Mouse (Mus musculus) neural tube, embryonic 11.5 days (tissue): ENCODE measurements around the gene Pllp. TPM values are rescaled to one million over a fixed set of nuclear protein-coding genes. Genes with fewer than 3 reads are reported as not detected.

Experiments used
- ATAC-seq: fragments of 200-750 bp; cut with Nextera tagmentation; 2 replicates; pipeline ENCODE4 v1.8.0; 2017; ENCODE audit warnings: moderate number of reproducible peaks, mild to moderate bottlenecking, moderate TSS enrichment, moderate library complexity; ENCODE audit not compliant: insufficient read depth, low FRiP score, low TSS enrichment
- DNase-seq: peaks from one replicate; pipeline ENCODE4 v3.0.0-alpha.2; 2015; ENCODE audit warnings: low spot score
- H3K27ac ChIP-seq: fragments of 300-500 bp; sonication (generic); 2 replicates; pipeline ENCODE4 v1.5.1; 2014; ENCODE audit warnings: low read depth, mild to moderate bottlenecking, low read length
- H3K27me3 ChIP-seq: fragments of 300-500 bp; sonication (generic); 2 replicates; pipeline ENCODE4 v1.6.1; 2014; ENCODE audit warnings: mild to moderate bottlenecking, low read length, mixed read lengths; ENCODE audit not compliant: control insufficient read depth, insufficient read depth
- H3K36me3 ChIP-seq: fragments of 300-500 bp; sonication (generic); 2 replicates; pipeline ENCODE4 v1.6.1; 2014; ENCODE audit warnings: mild to moderate bottlenecking, low read length, moderate library complexity, mixed read lengths; ENCODE audit not compliant: control insufficient read depth, insufficient read depth
- H3K4me1 ChIP-seq: fragments of 300-500 bp; sonication (generic); 2 replicates; pipeline ENCODE4 v1.6.1; 2014; ENCODE audit warnings: low read length, mixed read lengths; ENCODE audit not compliant: control insufficient read depth, insufficient read depth
- H3K4me2 ChIP-seq: fragments of 300-500 bp; sonication (generic); 2 replicates; pipeline ENCODE4 v1.6.1; 2014; ENCODE audit warnings: low read depth, mild to moderate bottlenecking, moderate library complexity
- H3K4me3 ChIP-seq: fragments of 300-500 bp; sonication (generic); 2 replicates; pipeline ENCODE4 v1.5.1; 2014; ENCODE audit warnings: low read depth, low read length
- H3K9ac ChIP-seq: fragments of 300-500 bp; sonication (generic); 2 replicates; pipeline ENCODE4 v1.6.1; 2014; ENCODE audit warnings: mild to moderate bottlenecking, low read length
- H3K9me3 ChIP-seq: fragments of 300-500 bp; sonication (generic); 2 replicates; pipeline ENCODE4 v1.6.1; 2016; ENCODE audit warnings: low read length; ENCODE audit not compliant: control insufficient read depth
- WGBS: fragments of 180-500 bp; shearing (Covaris S2); extraction: QIAGEN DNeasy Blood & Tissue Kit; methylation state at CpG from one replicate; pipeline ENCODE4 v1.1.7; 2014; 5-methylcytosine and 5-hydroxymethylcytosine counted together
- polyA plus RNA-seq: library from polyadenylated mRNA; unstranded; fragments of >200 nt; fragmentation: Nextera tagmentation; extraction: Ambion mirVana; gene quantifications from 2 replicates; pipeline ENCODE4 v1.2.1, GENCODE M21; 2014

Pllp gene
- polyA plus RNA-seq, 1 experiment from 2014 or later = 0.56 TPM

DNA sequence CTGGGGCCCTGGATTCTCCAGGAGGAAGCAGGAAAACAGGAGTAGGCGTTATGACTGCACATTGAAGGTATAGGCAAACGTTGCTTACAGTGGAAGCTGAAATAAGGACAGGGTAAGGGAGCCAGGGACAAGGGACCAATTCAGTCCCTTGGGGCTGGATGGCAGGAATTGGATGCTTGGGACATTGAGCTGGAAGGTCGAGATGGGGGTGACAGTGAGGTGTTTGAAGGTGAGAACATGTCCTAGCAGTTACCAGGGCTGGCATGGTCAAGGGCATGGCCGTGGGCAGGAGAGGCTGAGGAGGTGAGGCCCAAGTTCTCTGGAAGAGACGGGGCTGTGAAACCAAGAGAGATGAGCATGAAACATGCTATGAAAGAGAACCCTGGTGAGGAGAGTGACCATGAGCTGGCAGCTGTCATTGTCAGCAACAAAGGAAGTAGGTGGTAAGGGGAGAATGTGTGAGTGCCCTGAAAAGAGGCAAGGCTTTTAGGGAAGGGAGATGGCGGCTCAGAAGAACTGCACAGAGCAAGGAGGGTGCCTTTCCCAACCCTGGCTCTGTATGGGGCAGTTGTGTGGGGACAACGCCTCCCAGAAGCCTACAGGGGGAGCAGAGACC is 38.8 kb upstream of the Pllp start:
- no peaks in the 10 kb centered on the region for H3K27me3 ChIP-seq
- H3K27ac ChIP-seq = no peak overlapping the region
- no peaks in the 10 kb centered on the region for H3K36me3 ChIP-seq
- no peak overlapping the region for H3K4me2 ChIP-seq
- no peak overlapping the region for H3K4me3 ChIP-seq
- DNase-seq (no peak), ATAC-seq (no peak)
- 69% methylated on average over 7 of the region's 7 CpGs for WGBS
- H3K9ac ChIP-seq = no peak overlapping the region
- H3K4me1 ChIP-seq = no peaks in the 10 kb centered on the region
- H3K9me3 ChIP-seq = no peaks in the 10 kb centered on the region; the same call in 1 of the 2 replicates

GRCm38 (mm10) chr8:94733821-94734465 is 37.9 kb upstream of the Pllp start:
- no peak overlapping the region for H3K4me3 ChIP-seq
- H3K27ac ChIP-seq = no peak overlapping the region
- no peaks in the 10 kb centered on the region for H3K4me1 ChIP-seq
- DNase-seq (no peak), ATAC-seq (no peak)
- H3K4me2 ChIP-seq = no peak overlapping the region
- no peaks in the 10 kb centered on the region for H3K27me3 ChIP-seq
- H3K9me3 ChIP-seq = no peaks in the 10 kb centered on the region; the same call in 1 of the 2 replicates
- H3K9ac ChIP-seq = no peak overlapping the region
- H3K36me3 ChIP-seq = no peaks in the 10 kb centered on the region
- WGBS = 69% methylated on average over 5 of the region's 5 CpGs

DNA sequence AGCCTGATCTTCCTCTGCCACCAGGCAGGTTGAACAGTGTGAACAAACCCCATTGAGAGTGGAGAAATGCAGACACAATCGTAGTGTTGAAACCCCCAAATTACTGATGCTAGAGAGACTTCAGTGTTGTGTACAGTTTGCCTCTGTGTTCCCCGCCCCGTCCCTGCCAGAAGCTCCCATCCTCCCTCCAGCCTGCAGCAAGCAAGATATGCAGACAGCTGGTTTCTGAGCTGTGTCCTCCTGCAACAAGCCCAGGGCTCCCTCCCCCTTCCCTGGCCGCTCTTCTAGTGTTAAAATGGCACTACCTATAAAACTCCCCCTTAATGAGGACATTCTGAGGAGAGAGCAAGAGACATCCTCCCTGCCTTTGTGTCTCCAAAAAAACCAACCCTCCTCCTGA is 33.2 kb upstream of the Pllp start:
- DNase-seq = no peak
- Histone ChIP-seq H3K9me3 (no peaks in the 10 kb centered on the region; the same call in 1 of the 2 replicates), H3K27ac (no peak overlapping the region), H3K36me3 (no peaks in the 10 kb centered on the region), H3K4me2 (no peak overlapping the region), H3K9ac (no peak overlapping the region), H3K27me3 (no peaks in the 10 kb centered on the region), H3K4me1 (no peaks in the 10 kb centered on the region), H3K4me3 (no peak overlapping the region)
- 64% methylated on average over 4 of the region's 4 CpGs for WGBS
- no peak for ATAC-seq

DNA sequence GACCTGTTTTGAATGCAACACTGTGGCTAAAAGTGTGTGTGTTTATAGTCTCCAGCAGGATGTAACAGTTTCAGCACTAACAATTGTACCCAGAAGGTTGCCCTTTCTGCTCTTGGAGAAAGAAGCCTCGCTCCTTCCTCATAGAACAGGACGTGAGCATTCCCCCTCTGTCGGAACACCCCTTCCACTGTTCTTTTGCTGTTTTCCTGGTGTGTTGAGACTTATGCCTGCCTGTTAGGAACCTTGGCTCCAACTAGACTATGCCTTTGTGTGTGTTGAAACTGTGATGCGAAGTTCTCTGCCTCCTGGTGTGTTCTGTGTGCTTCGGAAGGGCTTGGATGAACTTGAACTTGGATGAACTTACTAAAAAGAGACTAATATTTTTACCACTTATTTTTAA is 29.9 kb upstream of the Pllp start:
- Histone ChIP-seq H3K36me3 (no peaks in the 10 kb centered on the region), H3K4me3 (no peak overlapping the region), H3K27me3 (no peaks in the 10 kb centered on the region), H3K9ac (no peak overlapping the region), H3K4me2 (no peak overlapping the region), H3K4me1 (no peaks in the 10 kb centered on the region), H3K9me3 (no peaks in the 10 kb centered on the region), H3K27ac (no peak overlapping the region)
- WGBS = 90% methylated on average over 5 of the region's 5 CpGs
- DNase-seq = no peak
- no peak for ATAC-seq

GRCm38 (mm10) chr8:94716841-94717240 is 20.8 kb upstream of the Pllp start:
- H3K9me3 ChIP-seq = no peaks in the 10 kb centered on the region
- no peaks in the 10 kb centered on the region for H3K36me3 ChIP-seq
- no peaks in the 10 kb centered on the region for H3K27me3 ChIP-seq
- H3K4me3 ChIP-seq = no peak overlapping the region
- ATAC-seq (no peak), DNase-seq (no peak)
- 77% methylated on average over 1 of the region's 1 CpGs for WGBS
- H3K9ac ChIP-seq = no peak overlapping the region
- H3K27ac ChIP-seq = no peak overlapping the region
- H3K4me1 ChIP-seq = no peaks in the 10 kb centered on the region
- no peak overlapping the region for H3K4me2 ChIP-seq

DNA sequence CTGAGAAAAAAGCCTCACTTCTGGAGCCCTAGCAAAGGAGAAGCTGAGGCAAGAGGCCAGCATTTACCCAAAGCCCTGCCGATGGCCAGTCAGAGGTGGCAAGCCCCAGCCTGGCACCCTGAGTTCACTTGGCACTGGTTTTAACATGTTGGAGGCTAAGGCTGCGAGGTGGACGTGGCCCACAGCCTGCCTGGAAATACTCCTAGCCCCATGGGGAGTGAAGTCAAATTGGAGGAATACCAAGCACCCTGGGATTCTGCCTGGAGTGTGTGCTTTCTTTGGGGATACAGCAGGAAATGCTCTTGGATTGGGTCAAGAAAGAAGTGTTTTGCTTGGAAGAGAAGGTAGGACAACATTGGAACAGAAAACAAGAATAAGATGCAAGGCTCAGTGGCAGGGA is 19.8 kb upstream of the Pllp start:
- H3K27me3 ChIP-seq = no peaks in the 10 kb centered on the region
- DNase-seq = no peak

DNA sequence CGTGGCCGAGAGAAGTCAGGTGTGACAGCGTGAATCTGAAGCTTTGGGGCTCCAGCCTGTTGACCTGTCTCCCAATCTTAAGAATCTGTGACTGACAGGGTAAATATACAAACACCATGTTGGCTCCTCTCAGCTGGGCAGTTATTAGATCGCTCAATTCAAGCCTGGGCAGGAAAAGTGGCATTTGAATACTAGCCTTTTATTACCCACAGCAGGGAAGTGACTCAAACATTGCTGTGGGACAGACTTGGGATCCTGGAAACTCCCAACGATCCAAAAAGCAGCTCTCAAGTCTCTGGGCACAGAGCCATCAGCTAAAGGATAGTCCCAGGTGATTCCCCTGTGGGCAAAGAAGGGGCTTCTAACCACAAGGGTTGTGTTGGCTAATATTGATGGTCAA is 18.5 kb upstream of the Pllp start:
- Histone ChIP-seq H3K27me3 (no peaks in the 10 kb centered on the region), H3K36me3 (no peaks in the 10 kb centered on the region), H3K9ac (no peak overlapping the region), H3K9me3 (no peaks in the 10 kb centered on the region), H3K27ac (no peak overlapping the region), H3K4me3 (no peak overlapping the region), H3K4me1 (no peaks in the 10 kb centered on the region), H3K4me2 (no peak overlapping the region)
- DNase-seq = no peak
- no peak for ATAC-seq
- WGBS = 66% methylated on average over 5 of the region's 5 CpGs

More for the DNA sequence above, 19.8 kb upstream of the Pllp start:
- H3K4me2 ChIP-seq = no peak overlapping the region
- 94% methylated on average over 3 of the region's 3 CpGs for WGBS
- no peak overlapping the region for H3K4me3 ChIP-seq
- no peaks in the 10 kb centered on the region for H3K36me3 ChIP-seq
- H3K9me3 ChIP-seq = no peaks in the 10 kb centered on the region
- ATAC-seq = no peak
- H3K4me1 ChIP-seq = no peaks in the 10 kb centered on the region
- no peak overlapping the region for H3K9ac ChIP-seq
- H3K27ac ChIP-seq = no peak overlapping the region

DNA sequence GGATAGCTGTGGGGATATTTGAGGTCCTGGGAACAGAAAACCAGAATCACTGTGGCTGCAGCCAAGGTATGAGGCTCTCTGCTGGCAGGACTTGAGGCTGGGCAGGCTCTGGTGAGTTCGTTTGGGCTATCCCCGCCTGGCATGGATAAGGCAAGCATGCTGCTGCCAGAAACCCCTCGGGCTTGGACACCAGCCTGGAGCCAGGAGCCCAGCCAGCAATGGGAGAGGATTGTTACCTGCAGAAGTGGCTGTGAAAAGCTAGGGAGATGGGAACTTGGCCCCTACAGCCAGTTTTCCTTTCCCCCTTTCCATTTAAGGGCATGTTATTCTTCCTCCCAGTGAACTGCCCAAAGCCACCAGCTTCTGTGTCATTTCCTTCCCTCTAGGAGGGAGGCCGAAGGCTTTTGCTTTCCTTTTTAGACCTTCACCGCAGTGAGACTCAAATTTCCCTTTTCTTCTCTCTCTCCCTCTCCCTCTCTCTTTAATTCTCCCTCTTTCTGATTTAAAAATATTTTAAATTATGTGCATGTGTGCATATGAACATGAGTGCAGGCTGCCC is 15.2 kb upstream of the Pllp start:
- H3K36me3 ChIP-seq = no peaks in the 10 kb centered on the region
- H3K4me3 ChIP-seq = no peak overlapping the region
- WGBS = 54% methylated on average over 5 of the region's 5 CpGs
- H3K27me3 ChIP-seq = no peaks in the 10 kb centered on the region
- no peak overlapping the region for H3K27ac ChIP-seq
- no peak for ATAC-seq
- H3K9me3 ChIP-seq = no peaks in the 10 kb centered on the region
- no peak overlapping the region for H3K4me2 ChIP-seq
- no peak overlapping the region for H3K9ac ChIP-seq
- DNase-seq = no peak
- no peaks in the 10 kb centered on the region for H3K4me1 ChIP-seq

DNA sequence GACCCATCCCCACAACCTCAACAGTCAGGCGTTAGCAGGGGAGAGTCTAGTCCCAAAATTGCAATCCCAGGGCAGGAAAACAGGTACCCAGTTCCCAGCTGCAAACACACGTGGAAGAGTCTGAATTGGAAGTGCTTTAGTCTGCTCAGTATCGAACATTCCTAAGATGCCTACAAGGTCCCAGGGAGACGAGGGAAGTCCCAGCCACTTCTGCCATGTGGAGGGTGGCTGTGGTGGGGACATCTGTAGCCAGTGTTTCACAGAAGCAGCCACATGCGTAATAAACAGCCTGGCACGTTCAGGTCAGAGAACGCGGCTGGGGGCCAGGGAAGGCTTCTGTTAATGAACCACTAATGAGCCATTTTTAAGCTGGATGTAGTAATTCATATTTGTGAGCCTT is 14.3 kb upstream of the Pllp start:
- no peaks in the 10 kb centered on the region for H3K27me3 ChIP-seq
- no peak overlapping the region for H3K27ac ChIP-seq
- H3K9me3 ChIP-seq = no peaks in the 10 kb centered on the region
- ATAC-seq (no peak), DNase-seq (no peak)
- no peak overlapping the region for H3K9ac ChIP-seq
- no peak overlapping the region for H3K4me2 ChIP-seq
- WGBS = 60% methylated on average over 8 of the region's 8 CpGs
- H3K36me3 ChIP-seq = no peaks in the 10 kb centered on the region
- H3K4me1 ChIP-seq = no peaks in the 10 kb centered on the region
- no peak overlapping the region for H3K4me3 ChIP-seq
